Mouse (Mus musculus): ENCODE measurements around the gene Btbd2. TPM values are rescaled to one million over a fixed set of nuclear protein-coding genes. Genes with fewer than 3 reads are reported as not detected.
"Not testable (repeated sequence)": the region's sequence is repeated elsewhere in the genome, so short reads cannot be mapped to it uniquely, and the experiment has no call there.

Btbd2 gene
- polyA plus RNA-seq, 1 experiment = 49.5 TPM

DNA sequence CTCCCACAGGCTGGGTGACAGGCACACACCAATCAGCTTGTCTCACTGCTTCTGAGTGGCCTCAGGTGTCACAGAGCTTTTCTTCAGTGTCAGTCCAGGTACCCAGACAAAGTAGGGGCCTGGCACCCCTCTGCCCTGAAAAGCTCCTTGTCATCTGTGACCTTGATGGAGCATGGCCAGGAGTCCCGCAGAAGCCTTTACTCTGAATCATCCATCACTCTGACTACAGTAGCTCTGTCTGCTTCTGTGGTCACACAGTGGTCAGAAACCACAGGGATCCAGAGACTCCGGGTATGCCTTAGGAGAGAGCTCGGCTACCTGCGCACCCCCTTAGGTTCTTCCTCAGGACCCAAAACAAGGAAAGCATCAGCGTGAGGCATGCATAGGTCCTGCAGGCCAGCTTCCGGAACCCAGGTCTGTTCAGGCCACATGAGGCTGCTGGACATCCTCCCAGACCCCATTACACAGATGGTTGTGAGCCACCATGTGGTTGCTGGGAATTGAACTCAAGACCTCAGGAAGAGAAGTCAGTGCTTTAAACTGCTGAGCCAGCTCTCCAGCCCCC lies 3.6 kb downstream of the Btbd2 start:
- Histone ChIP-seq H3K36me3 (ENCODE audit: control insufficient read depth, insufficient read depth, low read length) (0 out of 2 replicates have a peak, but pooled peaks cover 2% of the 10 kb centered on the region), H3K27ac (ENCODE audit: insufficient read depth, low read length) (no peak overlapping the region), H3K4me3 (ENCODE audit: extremely low read depth, insufficient read depth, insufficient read length) (no peak overlapping the region), H3K27me3 (ENCODE audit: control insufficient read depth, insufficient read depth, low read length) (no peaks in the 10 kb centered on the region), H3K4me1 (ENCODE audit: control insufficient read depth, insufficient read depth, insufficient read length) (peaks cover 22% of the 10 kb centered on the region; the same call in 1 of the 2 replicates)
- WGBS = 87% methylated on average over 6 of the region's 6 CpGs
- DNase-seq (ENCODE audit: low read depth in 1 of 2, low spot score in 2 of 2) = no peak
- TF ChIP-seq CTCF (IDR thresholded peaks at IDR 0.05; ENCODE audit: extremely low read depth, insufficient read depth, insufficient read length, insufficient replicate concordance) (no peak), POLR2A (IDR thresholded peaks at IDR 0.05; ENCODE audit: low read depth, low read length) (no peak)

DNA sequence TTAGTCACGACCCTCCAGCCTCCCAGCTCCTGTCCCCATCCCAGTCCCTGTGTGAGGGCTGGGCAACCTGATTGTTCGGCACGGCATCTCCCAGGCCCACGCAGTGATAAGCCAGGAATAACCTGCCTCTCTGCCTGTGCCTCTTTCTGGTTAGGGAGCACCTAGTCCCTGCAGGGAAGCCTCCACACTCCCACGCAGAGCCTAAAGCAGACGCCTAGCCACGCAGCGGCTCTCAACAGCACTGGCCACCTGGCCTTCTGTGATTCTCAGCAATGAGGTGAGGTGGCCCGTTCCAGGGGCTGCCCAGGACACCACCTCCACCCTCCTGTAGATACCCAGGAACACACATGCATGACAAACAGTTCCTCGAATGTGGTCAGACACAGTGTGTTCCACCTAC lies 6.5 kb downstream of the Btbd2 start:
- 89% methylated on average over 10 of the region's 10 CpGs for WGBS
- H3K36me3 ChIP-seq (ENCODE audit: control insufficient read depth, insufficient read depth, low read length) = peaks cover 2% of the 10 kb centered on the region; the same call in 1 of the 2 replicates

DNA sequence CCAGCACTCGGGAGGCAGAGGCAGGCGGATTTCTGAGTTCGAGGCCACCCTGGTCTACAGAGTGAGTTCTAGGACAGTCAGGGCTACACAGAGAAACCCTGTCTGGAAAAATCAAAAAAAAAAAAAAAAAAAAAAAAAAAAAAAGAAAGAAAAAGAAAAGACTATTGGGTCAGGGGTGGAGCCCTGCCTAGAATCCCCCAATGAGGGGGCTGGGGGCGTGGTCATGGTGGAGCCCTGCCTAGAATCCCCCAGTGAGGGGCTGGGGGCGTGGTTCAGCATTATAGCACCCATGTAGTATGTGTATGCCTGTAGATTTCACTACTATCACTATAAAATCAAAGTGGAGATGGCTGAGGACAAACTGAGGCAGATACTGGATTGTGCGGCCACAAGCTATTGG lies 7.0 kb downstream of the Btbd2 start:
- H3K27me3 ChIP-seq (ENCODE audit: control insufficient read depth, insufficient read depth, low read length); DNase-seq (ENCODE audit: low read depth in 1 of 2, low spot score in 2 of 2); H3K4me1 ChIP-seq (ENCODE audit: control insufficient read depth, insufficient read depth, insufficient read length); H3K4me3 ChIP-seq (ENCODE audit: extremely low read depth, insufficient read depth, insufficient read length); H3K36me3 ChIP-seq (ENCODE audit: control insufficient read depth, insufficient read depth, low read length); H3K27ac ChIP-seq (ENCODE audit: insufficient read depth, low read length): not testable (repeated sequence)
- 87% methylated on average over 6 of the region's 6 CpGs for WGBS

More for the DNA sequence above, 6.5 kb downstream of the Btbd2 start:
- H3K27ac ChIP-seq (ENCODE audit: insufficient read depth, low read length) = no peak overlapping the region
- no peak for DNase-seq (ENCODE audit: low read depth in 1 of 2, low spot score in 2 of 2)
- TF ChIP-seq POLR2A (IDR thresholded peaks at IDR 0.05; ENCODE audit: low read depth, low read length) = no peak
- no peak for TF ChIP-seq CTCF (IDR thresholded peaks at IDR 0.05; ENCODE audit: extremely low read depth, insufficient read depth, insufficient read length, insufficient replicate concordance)
- H3K4me1 ChIP-seq (ENCODE audit: control insufficient read depth, insufficient read depth, insufficient read length) = peaks cover 2% of the 10 kb centered on the region; the same call in 1 of the 2 replicates
- H3K27me3 ChIP-seq (ENCODE audit: control insufficient read depth, insufficient read depth, low read length) = no peaks in the 10 kb centered on the region
- H3K4me3 ChIP-seq (ENCODE audit: extremely low read depth, insufficient read depth, insufficient read length) = no peak overlapping the region

DNA sequence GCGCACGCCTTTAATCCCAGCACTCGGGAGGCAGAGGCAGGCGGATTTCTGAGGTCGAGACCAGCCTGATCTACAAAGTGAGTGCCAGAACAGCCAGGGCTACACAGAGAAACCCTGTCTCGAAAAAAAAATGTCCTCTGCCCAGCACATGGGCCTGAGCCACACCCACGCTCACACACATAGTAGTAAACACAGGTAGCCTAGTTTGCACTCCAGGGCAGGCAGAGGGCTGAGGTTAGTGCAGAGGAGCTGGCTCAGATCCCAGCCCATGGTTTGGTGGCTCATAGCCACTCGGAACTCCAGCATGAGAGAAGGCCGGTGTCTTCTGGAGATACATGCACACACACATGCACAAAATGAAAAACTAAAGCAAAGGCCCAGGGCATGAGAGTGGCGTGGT lies 9.9 kb downstream of the Btbd2 start:
- WGBS = 89% methylated on average over 10 of the region's 10 CpGs

DNA sequence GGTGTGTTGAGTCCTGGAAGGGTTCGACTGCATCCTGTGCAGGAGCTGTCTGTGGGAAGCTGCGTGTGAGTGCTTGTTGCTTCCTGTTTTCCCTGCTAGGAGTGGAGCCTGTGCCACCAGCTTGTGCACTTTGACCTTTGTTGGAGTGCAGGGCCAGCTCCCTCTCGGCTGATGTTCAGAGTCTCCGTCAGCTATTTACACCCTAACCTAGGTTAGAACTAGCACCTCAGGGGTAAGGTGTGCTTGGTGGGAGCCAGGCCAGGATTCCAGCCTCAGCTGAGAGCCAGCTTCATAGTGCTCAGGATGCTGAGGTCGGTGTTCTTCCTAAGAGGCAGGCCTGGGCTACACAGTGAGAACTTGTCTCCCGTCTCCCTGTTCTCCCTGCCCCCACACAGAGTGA lies 21.5 kb downstream of the Btbd2 start:
- no peak for DNase-seq (ENCODE audit: low read depth in 1 of 2, low spot score in 2 of 2)
- Histone ChIP-seq H3K4me3 (ENCODE audit: extremely low read depth, insufficient read depth, insufficient read length) (no peak overlapping the region), H3K4me1 (ENCODE audit: control insufficient read depth, insufficient read depth, insufficient read length) (no peaks in the 10 kb centered on the region; the same call in 1 of the 2 replicates), H3K27me3 (ENCODE audit: control insufficient read depth, insufficient read depth, low read length) (no peaks in the 10 kb centered on the region), H3K36me3 (ENCODE audit: control insufficient read depth, insufficient read depth, low read length) (peaks cover 50% of the 10 kb centered on the region), H3K27ac (ENCODE audit: insufficient read depth, low read length) (no peak overlapping the region)
- no peak for TF ChIP-seq POLR2A (IDR thresholded peaks at IDR 0.05; ENCODE audit: low read depth, low read length)
- no peak for TF ChIP-seq CTCF (IDR thresholded peaks at IDR 0.05; ENCODE audit: extremely low read depth, insufficient read depth, insufficient read length, insufficient replicate concordance)
- WGBS = 86% methylated on average over 6 of the region's 6 CpGs

More for the DNA sequence above, 9.9 kb downstream of the Btbd2 start:
- peaks cover 19% of the 10 kb centered on the region; the same call in 1 of the 2 replicates for H3K36me3 ChIP-seq (ENCODE audit: control insufficient read depth, insufficient read depth, low read length)
- DNase-seq (ENCODE audit: low read depth in 1 of 2, low spot score in 2 of 2) = no peak
- H3K27me3 ChIP-seq (ENCODE audit: control insufficient read depth, insufficient read depth, low read length) = no peaks in the 10 kb centered on the region
- H3K4me1 ChIP-seq (ENCODE audit: control insufficient read depth, insufficient read depth, insufficient read length) = no peaks in the 10 kb centered on the region; the same call in 1 of the 2 replicates
- no peak overlapping the region for H3K27ac ChIP-seq (ENCODE audit: insufficient read depth, low read length)
- TF ChIP-seq POLR2A (IDR thresholded peaks at IDR 0.05; ENCODE audit: low read depth, low read length) = no peak
- TF ChIP-seq CTCF (IDR thresholded peaks at IDR 0.05; ENCODE audit: extremely low read depth, insufficient read depth, insufficient read length, insufficient replicate concordance) = no peak
- no peak overlapping the region for H3K4me3 ChIP-seq (ENCODE audit: extremely low read depth, insufficient read depth, insufficient read length)

DNA sequence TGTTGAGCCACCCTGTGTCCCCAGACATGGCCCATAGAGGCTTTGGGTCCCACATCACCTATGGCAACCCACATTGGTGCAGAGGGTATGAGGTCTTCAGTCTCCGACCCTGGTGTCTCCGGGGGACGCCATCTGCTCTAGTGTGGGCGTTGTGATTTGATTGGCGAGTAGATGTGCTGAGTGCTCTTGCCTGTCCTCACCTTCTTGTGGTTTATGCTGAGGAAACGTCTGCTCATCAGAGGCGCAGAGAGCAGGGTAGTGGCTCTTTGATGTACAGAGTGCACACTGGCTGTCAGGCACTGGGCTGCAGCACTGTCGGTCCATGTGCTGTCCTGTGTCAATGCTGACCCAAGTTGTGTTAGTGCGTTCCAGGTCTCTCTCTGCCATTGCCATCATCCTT lies 27.9 kb downstream of the Btbd2 start:
- Histone ChIP-seq H3K36me3 (ENCODE audit: control insufficient read depth, insufficient read depth, low read length) (no peaks in the 10 kb centered on the region), H3K4me3 (ENCODE audit: extremely low read depth, insufficient read depth, insufficient read length) (no peak overlapping the region), H3K27ac (ENCODE audit: insufficient read depth, low read length) (no peak overlapping the region), H3K27me3 (ENCODE audit: control insufficient read depth, insufficient read depth, low read length) (no peaks in the 10 kb centered on the region), H3K4me1 (ENCODE audit: control insufficient read depth, insufficient read depth, insufficient read length) (peaks cover 21% of the 10 kb centered on the region; the same call in 1 of the 2 replicates)
- WGBS = 36% methylated on average over 9 of the region's 9 CpGs
- no peak for TF ChIP-seq POLR2A (IDR thresholded peaks at IDR 0.05; ENCODE audit: low read depth, low read length)
- TF ChIP-seq CTCF (IDR thresholded peaks at IDR 0.05; ENCODE audit: extremely low read depth, insufficient read depth, insufficient read length, insufficient replicate concordance) = no peak
- no peak for DNase-seq (ENCODE audit: low read depth in 1 of 2, low spot score in 2 of 2)

DNA sequence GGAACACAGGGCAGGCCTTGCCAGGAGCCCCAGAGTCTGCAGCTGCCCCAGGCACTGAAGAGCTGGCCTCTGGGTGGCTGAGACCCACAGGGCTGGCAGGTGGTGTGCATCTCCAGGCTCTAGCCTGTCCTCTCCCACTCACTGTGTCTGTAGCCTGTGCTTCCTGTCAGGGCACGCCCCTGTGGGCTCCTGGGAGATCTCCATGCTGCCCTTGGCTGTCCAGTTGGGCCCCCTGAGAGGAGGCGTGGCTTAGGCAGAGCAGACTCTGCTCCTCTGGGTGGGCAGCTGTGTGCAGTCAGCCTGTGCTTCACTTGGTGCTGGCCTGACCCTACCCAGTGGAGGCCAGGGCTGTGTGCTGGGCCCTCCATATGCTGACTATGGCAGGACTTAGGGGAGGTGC lies 29.2 kb downstream of the Btbd2 start:
- DNase-seq (ENCODE audit: low read depth in 1 of 2, low spot score in 2 of 2) = no peak
- no peaks in the 10 kb centered on the region for H3K36me3 ChIP-seq (ENCODE audit: control insufficient read depth, insufficient read depth, low read length)
- no peak overlapping the region for H3K27ac ChIP-seq (ENCODE audit: insufficient read depth, low read length)
- 23% methylated on average over 2 of the region's 2 CpGs for WGBS
- TF ChIP-seq POLR2A (IDR thresholded peaks at IDR 0.05; ENCODE audit: low read depth, low read length) (no peak), CTCF (IDR thresholded peaks at IDR 0.05; ENCODE audit: extremely low read depth, insufficient read depth, insufficient read length, insufficient replicate concordance) (no peak)
- H3K4me1 ChIP-seq (ENCODE audit: control insufficient read depth, insufficient read depth, insufficient read length) = peaks cover 21% of the 10 kb centered on the region; the same call in 1 of the 2 replicates
- no peaks in the 10 kb centered on the region for H3K27me3 ChIP-seq (ENCODE audit: control insufficient read depth, insufficient read depth, low read length)
- no peak overlapping the region for H3K4me3 ChIP-seq (ENCODE audit: extremely low read depth, insufficient read depth, insufficient read length)
